Mouse (Mus musculus): ENCODE data around the gene Spns3. TPM values are rescaled to one million over a fixed set of nuclear protein-coding genes. Genes with fewer than 3 reads are reported as not detected.

Spns3 gene
- polyA plus RNA-seq, 1 experiment, result 13.2 TPM

DNA sequence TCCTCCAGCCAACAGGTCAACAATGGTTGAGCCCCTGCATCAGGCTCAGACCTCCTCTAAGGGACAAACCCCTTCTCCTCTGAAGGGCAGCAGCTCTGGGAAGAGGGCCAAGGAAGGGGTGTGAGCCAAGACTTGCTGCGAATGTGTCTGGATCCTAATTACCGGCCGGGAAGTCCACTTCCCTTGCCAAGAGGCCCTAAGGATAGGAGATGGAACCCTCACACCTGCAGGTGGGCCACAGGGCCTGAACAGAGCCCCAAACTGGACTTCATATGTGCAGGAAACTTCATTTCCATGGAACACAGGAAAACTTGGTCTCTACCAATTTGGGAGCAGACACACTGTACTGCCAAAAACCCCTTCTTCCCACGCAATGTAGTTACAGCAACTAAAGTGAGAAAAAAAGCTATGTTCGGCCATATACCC lies 27.7 kb downstream of the Spns3 start:
- WGBS, result 81% methylated on average over 5 of the region's 5 CpGs
- Histone ChIP-seq H3K27ac (ENCODE audit: control insufficient read depth, insufficient read depth, low read depth, low read length, poor library complexity) (no peak overlapping the region), H3K4me1 (ENCODE audit: control insufficient read depth, insufficient read depth, low read length) (peaks cover 1% of the 10 kb centered on the region; the same call in 1 of the 2 replicates), H3K4me3 (replicated peaks; ENCODE audit: control insufficient read depth, low read depth, low read length) (no peak overlapping the region)
- TF ChIP-seq CTCF (IDR thresholded peaks at IDR 0.05; ENCODE audit: control insufficient read depth, insufficient read depth, low read length) (no peak), POLR2A (IDR thresholded peaks at IDR 0.05; ENCODE audit: borderline replicate concordance, control insufficient read depth, low read depth, low read length) (no peak)

DNA sequence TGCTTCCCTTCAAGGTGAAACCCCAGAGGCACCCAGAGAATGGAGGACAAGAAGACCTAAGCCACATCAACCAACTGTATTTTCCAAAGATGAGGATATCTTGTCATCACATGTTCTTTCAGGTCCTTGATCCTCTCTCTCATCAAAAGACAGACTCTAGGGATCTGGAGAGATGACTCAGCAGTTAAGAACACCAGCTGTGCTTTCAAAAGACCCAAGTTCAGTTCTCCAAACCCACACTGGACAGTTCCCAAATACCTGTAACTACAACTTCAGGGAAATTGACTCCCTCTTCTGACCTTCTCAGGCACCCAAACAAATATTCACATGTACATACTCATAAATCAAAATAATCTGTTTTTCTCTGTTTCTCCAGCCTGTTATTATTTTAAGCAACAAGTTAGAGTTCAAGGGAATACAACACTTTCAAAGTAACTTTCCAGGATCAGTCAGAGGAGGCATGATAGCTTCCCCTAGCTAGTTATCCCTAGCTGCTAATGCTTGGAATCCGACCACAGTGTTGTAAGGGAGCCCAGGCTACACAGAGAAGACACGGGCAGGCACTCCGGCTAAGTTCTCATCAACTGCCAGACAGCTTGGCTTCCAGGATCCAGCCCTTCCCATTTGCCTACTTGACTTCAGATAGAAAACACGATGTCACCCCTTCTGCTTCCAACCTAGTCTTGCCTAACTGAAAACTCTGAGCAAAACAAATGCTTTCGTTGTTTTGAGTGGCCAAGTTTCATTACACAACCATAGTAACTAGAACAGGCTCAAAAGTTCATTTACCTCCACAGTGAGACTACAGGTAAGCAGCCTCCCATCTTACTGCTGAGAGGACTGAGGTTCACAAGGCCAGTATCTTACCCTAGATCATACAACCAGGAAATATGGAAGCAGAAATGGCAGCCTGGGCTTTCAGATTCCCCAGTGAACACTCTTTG lies 28.4 kb downstream of the Spns3 start:
- peaks cover 1% of the 10 kb centered on the region; the same call in 1 of the 2 replicates for H3K4me1 ChIP-seq (ENCODE audit: control insufficient read depth, insufficient read depth, low read length)
- TF ChIP-seq POLR2A (IDR thresholded peaks at IDR 0.05; ENCODE audit: borderline replicate concordance, control insufficient read depth, low read depth, low read length), result no peak
- no peak for TF ChIP-seq CTCF (IDR thresholded peaks at IDR 0.05; ENCODE audit: control insufficient read depth, insufficient read depth, low read length)
- WGBS, result 73% methylated on average over 5 of the region's 5 CpGs
- no peak overlapping the region for H3K27ac ChIP-seq (ENCODE audit: control insufficient read depth, insufficient read depth, low read depth, low read length, poor library complexity)
- no peak overlapping the region for H3K4me3 ChIP-seq (replicated peaks; ENCODE audit: control insufficient read depth, low read depth, low read length)

DNA sequence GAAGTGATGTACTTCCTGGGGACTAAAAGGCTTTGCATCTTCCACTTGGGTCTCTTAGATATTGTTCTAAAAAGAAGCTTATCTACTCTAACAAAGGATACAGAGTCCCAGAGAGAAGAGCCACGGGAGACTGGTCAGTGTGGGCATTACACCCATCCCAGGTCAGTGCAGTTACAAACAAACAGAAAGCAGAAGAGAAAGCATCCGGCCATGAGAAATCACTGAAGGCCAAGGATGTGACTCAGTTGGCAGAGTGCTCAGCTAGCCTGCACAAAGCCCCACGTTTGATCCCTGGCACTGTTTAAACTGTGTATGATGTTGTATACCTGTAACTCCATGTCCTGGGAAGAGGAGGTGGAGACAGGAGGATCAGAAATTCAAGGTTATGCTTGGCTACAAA lies 30.4 kb downstream of the Spns3 start:
- TF ChIP-seq CTCF (IDR thresholded peaks at IDR 0.05; ENCODE audit: control insufficient read depth, insufficient read depth, low read length), result no peak
- TF ChIP-seq POLR2A (IDR thresholded peaks at IDR 0.05; ENCODE audit: borderline replicate concordance, control insufficient read depth, low read depth, low read length), result no peak

DNA sequence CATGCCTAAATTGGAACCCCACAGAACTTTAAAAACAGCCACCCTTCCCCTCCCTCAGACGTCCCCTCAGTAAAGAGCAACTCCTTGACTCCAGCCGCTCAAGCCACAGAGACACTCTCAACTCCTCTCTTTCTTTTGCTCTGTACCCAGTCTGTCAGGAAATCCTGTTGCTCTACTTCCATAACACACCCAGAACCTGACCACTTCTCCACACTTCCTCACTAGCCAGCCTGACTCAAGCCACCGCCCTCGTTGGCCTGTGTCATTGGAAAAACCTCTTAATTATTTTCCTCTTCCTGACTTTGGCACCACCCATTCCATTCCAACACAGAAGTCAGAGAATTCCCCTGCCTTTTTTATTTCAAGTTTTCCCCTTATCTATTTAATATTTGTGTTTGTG lies 31.1 kb downstream of the Spns3 start:
- TF ChIP-seq POLR2A (IDR thresholded peaks at IDR 0.05; ENCODE audit: borderline replicate concordance, control insufficient read depth, low read depth, low read length) (no peak), CTCF (IDR thresholded peaks at IDR 0.05; ENCODE audit: control insufficient read depth, insufficient read depth, low read length) (no peak)
- peaks cover 1% of the 10 kb centered on the region; the same call in 1 of the 2 replicates for H3K4me1 ChIP-seq (ENCODE audit: control insufficient read depth, insufficient read depth, low read length)
- no peak overlapping the region for H3K4me3 ChIP-seq (replicated peaks; ENCODE audit: control insufficient read depth, low read depth, low read length)
- H3K27ac ChIP-seq (ENCODE audit: control insufficient read depth, insufficient read depth, low read depth, low read length, poor library complexity), result peak overlapping the region; percentile 22; the same call in 1 of the 2 replicates
- 33% methylated on average over 4 of the region's 4 CpGs for WGBS

More for the DNA sequence above, 30.4 kb downstream of the Spns3 start:
- Histone ChIP-seq H3K27ac (ENCODE audit: control insufficient read depth, insufficient read depth, low read depth, low read length, poor library complexity) (no peak overlapping the region; the same call in 1 of the 2 replicates), H3K4me1 (ENCODE audit: control insufficient read depth, insufficient read depth, low read length) (peaks cover 1% of the 10 kb centered on the region; the same call in 1 of the 2 replicates), H3K4me3 (replicated peaks; ENCODE audit: control insufficient read depth, low read depth, low read length) (no peak overlapping the region)
- 31% methylated on average over 3 of the region's 3 CpGs for WGBS

DNA sequence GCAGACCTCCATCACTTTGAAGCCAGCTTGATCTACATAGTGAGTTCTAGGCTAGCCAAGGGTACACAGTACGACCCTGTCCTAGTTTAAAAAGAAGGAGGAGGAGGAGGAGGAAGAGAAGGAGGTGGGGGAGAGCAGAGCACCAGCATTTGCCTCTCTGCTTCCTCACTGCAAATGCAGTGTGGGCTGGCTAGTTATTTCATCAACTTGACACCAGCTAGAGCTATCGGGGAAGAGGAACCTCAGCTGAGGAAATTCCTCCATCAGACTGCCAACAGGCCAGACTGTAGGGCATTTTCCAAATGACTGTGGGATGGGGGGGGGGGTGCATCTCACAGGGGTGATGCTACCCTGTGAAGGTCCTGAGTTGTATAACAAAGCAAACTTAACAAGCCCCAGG lies 31.9 kb downstream of the Spns3 start:
- Histone ChIP-seq H3K4me3 (replicated peaks; ENCODE audit: control insufficient read depth, low read depth, low read length) (no peak overlapping the region), H3K4me1 (ENCODE audit: control insufficient read depth, insufficient read depth, low read length) (peaks cover 1% of the 10 kb centered on the region; the same call in 1 of the 2 replicates), H3K27ac (ENCODE audit: control insufficient read depth, insufficient read depth, low read depth, low read length, poor library complexity) (peak overlapping the region; percentile 31)
- 30% methylated on average over 2 of the region's 2 CpGs for WGBS
- TF ChIP-seq POLR2A (IDR thresholded peaks at IDR 0.05; ENCODE audit: borderline replicate concordance, control insufficient read depth, low read depth, low read length) (no peak), CTCF (IDR thresholded peaks at IDR 0.05; ENCODE audit: control insufficient read depth, insufficient read depth, low read length) (no peak)

DNA sequence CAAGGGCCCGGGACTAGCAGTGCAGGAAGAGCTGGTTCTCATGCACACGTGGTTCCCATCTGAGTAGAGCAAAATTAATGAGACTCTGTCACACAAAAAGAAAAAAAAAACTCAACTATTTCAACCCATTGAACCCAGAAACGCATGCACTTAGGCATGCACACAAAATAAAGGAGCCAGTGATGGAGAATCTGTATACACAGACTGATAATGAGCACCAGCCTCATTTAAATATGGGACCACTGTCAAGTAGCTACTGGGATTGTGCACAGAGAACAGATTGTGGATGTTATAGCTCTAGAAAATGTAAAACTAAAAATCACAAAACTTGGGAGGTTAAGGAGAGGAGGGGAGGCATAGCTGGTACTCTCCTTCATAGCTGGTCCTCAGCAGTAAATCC lies 35.3 kb downstream of the Spns3 start:
- no peak for TF ChIP-seq POLR2A (IDR thresholded peaks at IDR 0.05; ENCODE audit: borderline replicate concordance, control insufficient read depth, low read depth, low read length)
- no peak for TF ChIP-seq CTCF (IDR thresholded peaks at IDR 0.05; ENCODE audit: control insufficient read depth, insufficient read depth, low read length)
- Histone ChIP-seq H3K4me3 (replicated peaks; ENCODE audit: control insufficient read depth, low read depth, low read length) (no peak overlapping the region), H3K4me1 (ENCODE audit: control insufficient read depth, insufficient read depth, low read length) (no peaks in the 10 kb centered on the region; the same call in 1 of the 2 replicates), H3K27ac (ENCODE audit: control insufficient read depth, insufficient read depth, low read depth, low read length, poor library complexity) (no peak overlapping the region)
- 70% methylated on average over 3 of the region's 3 CpGs for WGBS

DNA sequence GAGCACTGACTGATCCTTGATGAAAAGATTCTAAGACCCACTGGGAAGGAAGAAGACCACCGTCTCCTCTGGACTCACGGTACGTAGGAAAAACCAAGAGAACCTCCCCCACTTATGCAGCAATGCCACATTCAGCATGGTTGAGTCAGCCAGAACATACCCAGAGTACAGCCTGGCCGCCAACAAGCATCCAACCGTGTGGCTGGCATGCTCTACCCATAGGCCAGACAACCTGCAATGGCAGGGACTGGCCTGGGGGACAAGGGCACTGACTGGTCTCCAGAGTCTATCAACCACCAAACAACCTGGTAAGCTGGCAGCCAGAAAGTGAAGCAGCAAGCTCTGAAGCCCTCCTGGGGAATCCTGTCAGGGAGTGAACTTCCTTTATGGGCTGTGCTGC lies 41.7 kb downstream of the Spns3 start:
- Histone ChIP-seq H3K27ac (ENCODE audit: control insufficient read depth, insufficient read depth, low read depth, low read length, poor library complexity) (no peak overlapping the region), H3K4me3 (replicated peaks; ENCODE audit: control insufficient read depth, low read depth, low read length) (no peak overlapping the region), H3K4me1 (ENCODE audit: control insufficient read depth, insufficient read depth, low read length) (no peaks in the 10 kb centered on the region; the same call in 1 of the 2 replicates)
- WGBS, result 89% methylated on average over 5 of the region's 5 CpGs
- TF ChIP-seq POLR2A (IDR thresholded peaks at IDR 0.05; ENCODE audit: borderline replicate concordance, control insufficient read depth, low read depth, low read length) (no peak), CTCF (IDR thresholded peaks at IDR 0.05; ENCODE audit: control insufficient read depth, insufficient read depth, low read length) (no peak)

DNA sequence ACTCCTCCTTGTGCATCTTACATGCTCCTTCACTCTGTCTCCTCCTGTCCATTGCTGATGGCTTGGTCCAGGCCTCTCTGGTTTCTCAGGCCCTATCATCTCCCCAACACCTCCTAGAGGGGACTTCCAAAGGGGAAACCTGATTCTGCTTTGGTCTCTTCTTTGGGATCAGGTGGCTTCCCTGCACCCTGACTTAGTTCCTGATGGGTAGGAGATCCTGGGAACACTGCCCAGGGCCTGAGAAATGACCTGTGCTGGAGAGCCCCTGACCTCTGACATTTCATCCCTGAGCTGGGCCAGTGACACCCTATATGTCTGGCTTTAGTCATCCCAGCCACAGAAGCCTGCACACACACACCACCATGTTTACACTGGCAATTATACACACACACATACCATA lies 42.7 kb downstream of the Spns3 start:
- Histone ChIP-seq H3K4me1 (ENCODE audit: control insufficient read depth, insufficient read depth, low read length) (no peaks in the 10 kb centered on the region; the same call in 1 of the 2 replicates), H3K4me3 (replicated peaks; ENCODE audit: control insufficient read depth, low read depth, low read length) (no peak overlapping the region), H3K27ac (ENCODE audit: control insufficient read depth, insufficient read depth, low read depth, low read length, poor library complexity) (no peak overlapping the region)
- TF ChIP-seq CTCF (IDR thresholded peaks at IDR 0.05; ENCODE audit: control insufficient read depth, insufficient read depth, low read length), result no peak

Data from bone marrow, adult 2 months (tissue).